Mouse (Mus musculus) heart, adult 2 months (tissue): ENCODE measurements around the gene Pop7.

Source experiments
- CTCF ChIP-seq: fragments of 200-600 bp; IDR thresholded peaks from 2 replicates; pipeline ENCODE4 v1.8.1; 2022; ENCODE audit warnings: antibody characterized with exemption, mild to moderate bottlenecking, moderate library complexity
- EP300 ChIP-seq: fragments of 200-500 bp; IDR thresholded peaks from 2 replicates; pipeline ENCODE4 v1.6.1; 2011; ENCODE audit warnings: low read depth, low read length, control low read depth; ENCODE audit not compliant: insufficient read depth
- POLR2A ChIP-seq: fragments of 200-500 bp; IDR thresholded peaks from 2 replicates; pipeline ENCODE4 v1.6.1; 2011; ENCODE audit warnings: mild to moderate bottlenecking, low read depth, low read length, control low read depth; ENCODE audit not compliant: insufficient read depth

GRCm38 (mm10) chr5:137530075-137530474 lies 27.8 kb upstream of the Pop7 start:
- TF ChIP-seq CTCF (no peak), POLR2A (no peak), EP300 (no peak)
